Mouse (Mus musculus): ENCODE measurements around the gene Nfkb2.

Gene Nfkb2

DNA sequence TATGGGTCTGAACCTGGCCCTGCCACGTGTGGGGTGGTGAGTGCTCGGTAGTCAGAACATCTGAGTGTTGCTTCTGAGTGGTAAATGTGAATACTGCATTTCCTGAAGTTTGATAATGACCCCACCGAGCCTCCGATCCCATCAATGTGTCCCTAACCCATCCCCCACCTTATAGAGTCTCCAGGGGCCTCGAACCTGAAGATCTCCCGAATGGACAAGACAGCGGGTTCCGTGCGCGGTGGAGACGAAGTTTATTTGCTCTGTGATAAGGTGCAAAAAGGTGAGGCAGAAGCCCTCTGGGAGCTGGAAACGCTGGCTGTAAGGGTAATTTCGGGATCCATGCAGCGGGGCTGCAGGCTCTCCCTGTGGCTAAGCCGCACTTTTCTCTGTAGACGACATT is 3.7 kb downstream of the Nfkb2 start:
- intact Hi-C loops (cut with DNase I): loop anchor here (5.0 kb wide), 1 partner anchor 170 kb away; no protein-coding TSS in a partner anchor

DNA sequence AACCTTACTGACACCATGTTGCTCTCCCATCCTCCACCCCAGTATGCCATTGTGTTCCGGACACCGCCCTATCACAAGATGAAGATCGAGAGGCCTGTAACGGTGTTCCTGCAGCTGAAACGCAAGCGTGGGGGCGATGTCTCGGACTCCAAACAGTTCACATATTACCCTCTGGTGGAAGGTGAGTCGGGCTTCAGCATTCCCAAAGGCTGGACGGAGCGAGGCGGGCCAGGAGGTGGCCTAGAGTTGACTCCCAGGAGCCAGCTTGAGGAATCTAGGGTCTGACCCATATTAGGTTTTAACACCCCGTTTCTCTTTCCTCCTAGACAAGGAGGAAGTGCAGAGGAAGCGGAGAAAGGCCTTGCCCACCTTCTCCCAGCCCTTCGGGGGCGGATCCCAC is 4.2 kb downstream of the Nfkb2 start:
- intact Hi-C loops (cut with DNase I): loop anchor here (5.0 kb wide), 1 partner anchor 171 kb away; no protein-coding TSS in a partner anchor

DNA sequence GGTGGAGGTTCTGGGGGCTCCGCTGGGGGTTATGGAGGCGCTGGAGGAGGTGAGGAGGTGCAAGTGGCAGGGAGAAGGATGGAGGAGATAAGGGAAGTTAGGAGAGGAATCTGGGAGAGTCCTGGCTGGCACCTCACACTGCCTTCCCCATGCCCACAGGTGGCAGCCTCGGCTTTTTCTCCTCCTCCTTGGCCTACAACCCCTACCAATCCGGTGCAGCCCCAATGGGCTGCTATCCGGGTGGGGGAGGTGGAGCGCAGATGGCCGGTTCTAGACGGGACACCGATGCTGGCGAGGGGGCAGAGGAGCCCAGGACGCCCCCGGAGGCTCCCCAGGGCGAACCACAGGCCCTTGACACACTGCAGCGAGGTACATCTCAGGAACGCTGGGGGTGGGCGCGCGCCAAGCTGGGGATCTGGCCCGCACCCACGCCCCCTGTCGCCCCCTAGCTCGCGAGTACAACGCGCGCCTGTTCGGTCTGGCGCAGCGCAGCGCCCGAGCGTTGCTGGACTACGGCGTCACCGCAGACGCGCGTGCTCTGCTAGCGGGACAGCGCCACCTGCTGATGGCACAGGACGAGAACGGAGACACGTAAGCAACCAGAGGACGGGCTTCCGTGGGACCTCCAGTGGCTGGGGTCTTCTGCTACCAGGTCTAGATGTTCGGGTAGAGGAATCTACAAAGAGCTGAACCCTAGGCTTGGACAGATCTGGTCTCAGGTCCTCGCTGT is 4.8 kb downstream of the Nfkb2 start:
- intact Hi-C loops (cut with DNase I): loop anchor here (5.0 kb wide), 1 partner anchor 172 kb away; no protein-coding TSS in a partner anchor

DNA sequence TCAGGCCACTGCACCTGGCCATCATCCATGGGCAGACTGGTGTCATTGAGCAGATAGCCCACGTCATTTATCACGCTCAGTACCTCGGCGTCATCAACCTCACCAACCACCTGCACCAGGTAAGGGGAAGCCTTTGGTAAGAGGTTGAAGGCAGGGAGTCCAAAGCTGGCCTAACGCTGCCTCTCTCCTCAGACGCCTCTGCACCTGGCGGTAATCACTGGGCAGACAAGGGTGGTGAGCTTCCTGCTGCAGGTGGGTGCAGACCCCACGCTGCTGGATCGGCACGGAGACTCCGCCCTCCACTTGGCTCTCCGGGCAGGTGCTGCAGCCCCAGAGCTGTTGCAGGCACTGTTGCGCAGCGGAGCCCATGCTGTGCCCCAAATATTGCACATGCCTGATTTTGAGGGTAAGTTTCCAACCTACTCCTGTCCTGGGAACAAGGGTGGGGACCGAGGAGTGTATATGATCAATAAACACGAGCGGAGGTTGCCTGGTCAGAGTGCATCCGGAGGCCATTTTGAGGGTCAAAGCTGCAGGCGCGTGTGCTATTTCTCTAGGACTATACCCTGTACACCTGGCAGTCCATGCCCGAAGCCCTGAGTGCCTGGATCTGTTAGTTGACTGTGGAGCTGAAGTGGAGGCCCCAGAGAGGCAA is 5.7 kb downstream of the Nfkb2 start:
- intact Hi-C loops (cut with DNase I): loop anchor here (5.0 kb wide), 1 partner anchor 172 kb away; no protein-coding TSS in a partner anchor

DNA sequence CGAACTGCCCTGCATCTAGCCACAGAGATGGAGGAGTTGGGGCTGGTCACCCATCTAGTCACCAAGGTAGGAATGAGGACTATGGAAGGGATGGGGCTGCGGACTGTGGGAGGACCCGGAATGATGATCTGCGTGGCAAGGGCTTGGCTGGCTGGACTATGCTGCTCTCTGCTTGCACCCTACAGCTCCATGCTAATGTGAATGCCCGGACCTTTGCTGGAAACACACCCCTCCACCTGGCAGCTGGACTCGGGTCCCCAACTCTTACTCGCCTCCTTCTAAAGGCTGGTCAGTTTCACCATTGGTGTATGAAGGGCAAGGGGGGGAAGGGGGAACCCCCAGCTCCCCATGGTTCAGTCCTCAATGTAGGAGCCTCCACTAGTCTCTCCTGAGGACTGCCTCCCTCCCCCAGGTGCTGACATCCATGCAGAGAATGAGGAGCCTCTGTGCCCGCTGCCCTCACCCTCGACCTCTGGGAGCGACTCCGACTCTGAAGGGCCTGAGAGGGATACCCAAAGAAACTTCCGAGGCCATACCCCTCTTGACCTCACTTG is 6.3 kb downstream of the Nfkb2 start:
- intact Hi-C loops (cut with DNase I): no loop called here

DNA sequence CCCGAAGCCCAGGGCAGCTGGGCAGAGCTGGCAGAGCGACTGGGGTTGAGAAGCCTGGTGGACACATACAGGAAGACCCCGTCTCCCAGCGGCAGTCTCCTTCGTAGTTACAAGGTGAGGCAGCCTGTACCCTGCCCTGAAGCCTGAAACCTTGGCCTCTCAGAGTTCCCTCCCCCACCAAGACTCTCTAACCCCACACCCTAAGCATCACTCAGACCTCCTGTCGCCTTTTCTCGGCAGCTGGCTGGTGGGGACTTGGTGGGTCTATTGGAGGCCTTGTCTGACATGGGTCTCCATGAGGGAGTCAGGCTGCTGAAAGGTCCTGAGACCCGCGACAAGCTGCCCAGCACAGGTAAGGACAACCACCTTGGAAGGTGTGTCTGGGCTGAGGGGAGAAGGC is 7.2 kb downstream of the Nfkb2 start:
- intact Hi-C loops (cut with DNase I): no loop called here

DNA sequence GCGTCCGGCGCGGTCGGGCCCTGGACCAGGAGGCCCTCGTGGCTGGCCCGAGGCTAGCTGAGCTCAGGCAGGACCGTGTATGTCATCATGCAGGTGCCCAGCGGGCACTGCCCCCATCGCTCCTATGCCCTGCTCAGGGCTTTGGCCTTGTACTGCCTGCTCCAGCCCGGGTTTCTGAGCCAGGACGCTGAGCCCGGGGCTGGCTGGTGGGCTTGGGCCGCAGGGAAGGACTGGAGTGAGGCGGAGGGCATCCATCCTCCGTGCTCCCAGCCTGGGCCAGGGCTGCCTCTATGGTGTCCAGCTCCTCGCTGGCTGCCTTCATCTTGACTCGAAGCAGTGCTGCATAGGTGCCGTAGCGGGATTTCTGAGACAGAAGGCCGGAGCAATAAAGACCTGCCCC is 8.4 kb downstream of the Nfkb2 start:
- intact Hi-C loops (cut with DNase I): no loop called here

DNA sequence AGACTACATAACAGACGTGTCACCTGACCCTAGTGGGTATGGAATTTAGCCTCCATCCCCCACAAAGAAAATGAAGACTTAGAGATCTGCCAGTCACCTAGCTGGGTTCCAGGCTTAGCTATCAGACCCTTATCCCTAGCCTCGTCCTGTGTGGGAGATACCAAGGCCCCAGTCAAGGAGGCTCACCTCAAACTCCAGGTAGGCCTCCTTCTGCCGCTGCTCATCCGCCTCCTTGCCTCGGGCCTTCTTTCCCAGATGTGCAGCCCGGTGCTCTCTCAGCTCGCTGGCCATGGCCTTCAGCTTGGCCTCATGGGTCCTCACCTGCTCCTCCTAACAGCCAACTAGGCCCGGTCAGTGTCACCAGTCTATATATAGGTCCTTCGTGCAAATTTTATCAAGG is 9.0 kb downstream of the Nfkb2 start:
- intact Hi-C loops (cut with DNase I): no loop called here

DNA sequence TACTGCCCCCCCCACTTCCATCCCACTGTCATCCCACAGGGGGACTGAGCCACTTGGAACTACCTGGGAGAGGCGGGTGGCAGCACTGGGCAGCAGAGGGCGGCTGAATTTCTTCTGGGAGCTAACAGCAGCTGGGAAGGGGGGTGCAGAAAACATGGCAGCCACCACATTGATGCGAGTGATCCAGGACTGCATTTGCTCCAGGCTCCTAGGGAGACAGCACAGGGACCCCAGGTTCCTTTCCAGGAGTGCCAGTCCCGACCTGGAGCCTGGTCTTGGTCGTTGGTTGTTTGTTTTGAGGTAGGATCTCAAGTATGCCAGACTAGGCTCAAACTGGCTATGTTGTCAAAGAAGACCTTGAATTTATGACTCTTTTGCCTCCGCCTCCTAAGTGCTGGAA is 9.5 kb downstream of the Nfkb2 start:
- intact Hi-C loops (cut with DNase I): no loop called here

DNA sequence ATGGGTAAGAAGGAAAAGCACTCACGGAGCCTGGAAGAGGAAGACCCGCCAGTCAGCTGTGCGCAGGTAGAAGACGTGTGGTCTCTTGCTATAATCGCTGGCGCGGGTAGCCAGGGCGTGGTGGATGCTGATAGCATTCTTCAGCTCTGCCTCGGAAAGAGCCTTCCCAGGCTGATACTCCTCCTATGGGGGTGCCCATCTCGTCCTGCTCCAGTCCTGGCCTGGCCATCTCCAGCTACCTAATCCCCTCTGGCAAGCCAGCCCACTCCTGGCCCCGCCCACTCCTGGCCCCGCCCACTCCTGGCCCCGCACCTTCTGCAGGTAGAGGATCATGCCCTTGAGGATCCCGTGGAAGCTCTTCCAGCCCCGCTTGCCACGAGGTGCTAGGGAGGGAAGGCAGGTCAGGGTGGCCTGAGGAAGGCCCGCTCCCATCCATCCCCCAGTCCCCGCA is 10.1 kb downstream of the Nfkb2 start:
- intact Hi-C loops (cut with DNase I): no loop called here

DNA sequence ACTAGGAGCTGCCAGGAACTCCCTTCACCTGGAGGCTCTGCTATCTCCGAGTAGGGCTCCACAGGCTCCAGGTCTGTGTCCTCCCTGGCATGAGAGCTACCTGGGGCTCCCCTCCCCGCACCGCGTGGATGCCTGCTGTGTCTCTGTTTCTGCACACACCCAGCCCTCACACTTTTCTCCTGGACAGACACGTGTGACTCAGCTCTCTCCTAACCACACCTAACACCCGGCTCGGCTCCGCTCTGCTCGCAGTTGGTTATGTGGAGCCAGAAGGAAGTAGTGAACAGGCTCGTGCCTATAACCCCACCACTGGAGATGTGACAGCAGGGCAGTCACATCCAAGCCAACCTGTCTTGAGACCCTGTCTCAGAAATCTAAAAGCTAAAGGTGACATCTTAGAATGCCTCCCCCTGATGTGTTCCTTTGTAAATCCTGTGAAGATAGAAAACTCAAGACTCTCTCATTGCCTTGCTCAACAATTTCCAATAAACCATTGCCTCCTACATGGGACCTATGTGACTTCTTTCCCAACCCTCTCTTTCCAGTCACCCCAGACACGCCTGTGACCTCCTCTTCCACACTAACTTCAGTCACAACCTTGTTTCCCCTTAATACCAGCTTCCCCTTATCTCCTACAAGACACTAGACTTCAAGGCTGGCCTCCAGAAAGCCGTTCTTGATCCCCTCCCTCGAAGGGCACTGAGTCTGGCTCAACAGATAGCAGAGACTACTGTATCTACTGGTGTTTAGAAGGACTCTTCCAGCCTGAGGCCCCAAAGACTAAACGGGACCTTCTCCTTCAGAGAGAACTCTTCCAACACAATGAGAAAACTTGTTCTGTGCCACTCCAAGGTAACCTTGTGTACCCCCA is 11.0 kb downstream of the Nfkb2 start:
- intact Hi-C loops (cut with DNase I): no loop called here

DNA sequence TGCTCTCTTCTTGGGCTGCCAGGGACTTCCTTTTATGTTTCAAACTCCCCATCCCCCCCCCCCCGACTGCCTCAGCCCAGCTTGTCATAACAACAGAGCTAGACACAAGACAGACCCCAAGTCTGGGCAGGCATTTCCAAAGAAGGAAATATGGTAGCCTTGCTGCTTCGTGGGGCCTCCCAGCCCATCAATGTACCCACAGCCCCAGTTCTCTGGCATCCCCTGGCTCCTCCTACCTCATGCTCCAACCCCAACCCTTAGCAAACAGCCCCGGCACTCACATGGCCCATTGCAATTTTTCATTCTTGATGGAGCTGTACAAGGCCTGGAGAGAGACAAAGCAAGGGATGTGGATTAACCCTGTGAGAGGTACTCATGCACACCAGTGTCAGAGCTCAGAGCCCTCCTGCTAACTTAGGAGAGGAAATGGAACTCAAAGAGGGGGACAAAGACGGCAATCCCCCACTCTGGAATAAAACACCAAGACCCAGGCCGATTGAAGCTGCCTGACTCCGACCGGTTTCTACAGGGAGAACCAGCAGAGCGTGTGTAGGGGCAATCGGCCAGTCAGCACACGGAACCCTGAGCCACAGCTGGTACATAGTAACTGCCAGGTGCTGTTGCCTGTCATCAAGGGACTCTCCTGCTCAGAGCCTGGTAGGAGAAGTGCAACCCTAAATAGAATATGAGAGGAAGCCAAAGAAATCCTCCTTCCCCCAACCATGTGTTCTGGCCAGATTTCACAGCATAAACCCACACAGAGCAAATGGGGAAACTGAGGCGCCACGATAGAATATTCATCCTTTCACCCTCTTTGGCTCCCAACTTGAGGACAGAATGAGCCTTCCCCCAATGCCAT is 11.9 kb downstream of the Nfkb2 start:
- intact Hi-C loops (cut with DNase I): no loop called here

DNA sequence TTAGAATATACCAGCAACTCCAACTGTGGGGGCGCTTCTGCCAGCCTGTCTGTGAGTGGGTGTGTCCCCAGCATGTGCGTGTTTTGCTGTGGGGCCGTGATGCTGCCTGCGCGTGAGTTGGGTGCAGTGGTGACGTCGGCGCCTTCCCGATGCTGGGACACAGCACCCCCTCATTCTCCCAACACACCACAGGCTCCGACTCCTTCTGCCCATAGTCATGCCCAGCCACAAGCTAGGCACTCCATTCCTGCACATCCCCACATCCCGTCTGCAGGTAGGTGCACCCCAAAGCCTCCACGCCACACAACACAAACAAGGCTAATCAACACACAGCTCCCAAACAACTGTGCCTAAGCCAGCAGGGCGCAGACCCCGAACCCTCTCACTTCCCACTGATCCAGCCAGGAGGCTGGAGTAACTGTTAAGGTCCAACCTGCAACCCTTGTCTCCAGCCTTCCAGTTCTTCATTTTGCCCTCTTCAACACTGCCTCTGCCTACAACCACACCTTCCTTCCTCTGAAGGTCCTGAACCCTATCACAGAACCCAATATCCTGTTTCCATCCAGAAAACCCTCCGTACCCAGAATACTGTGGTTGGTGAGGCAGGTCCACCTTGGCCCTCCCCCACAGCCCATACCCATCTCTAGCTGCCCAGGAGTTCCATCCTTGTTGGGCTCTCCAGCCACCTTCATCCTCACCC is 12.9 kb downstream of the Nfkb2 start:
- intact Hi-C loops (cut with DNase I): no loop called here

DNA sequence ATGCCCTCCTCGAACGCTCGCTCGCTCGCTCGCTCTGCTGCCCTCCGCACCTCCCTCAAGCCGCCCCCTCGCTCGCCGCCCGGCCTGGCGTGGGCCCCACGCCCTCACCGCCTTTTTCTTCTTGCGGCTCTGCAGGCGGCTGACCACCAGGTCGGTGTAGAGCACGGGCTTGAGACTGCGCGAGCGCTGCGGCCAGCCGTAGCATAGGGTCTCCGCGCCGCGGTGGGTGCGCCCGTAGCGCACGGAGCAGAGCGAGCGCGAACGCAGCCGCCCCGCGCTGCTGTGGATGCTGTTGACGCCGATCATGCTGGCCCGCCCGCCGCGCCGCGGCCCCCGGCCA is 13.4 kb downstream of the Nfkb2 start:
- intact Hi-C loops (cut with DNase I): no loop called here

DNA sequence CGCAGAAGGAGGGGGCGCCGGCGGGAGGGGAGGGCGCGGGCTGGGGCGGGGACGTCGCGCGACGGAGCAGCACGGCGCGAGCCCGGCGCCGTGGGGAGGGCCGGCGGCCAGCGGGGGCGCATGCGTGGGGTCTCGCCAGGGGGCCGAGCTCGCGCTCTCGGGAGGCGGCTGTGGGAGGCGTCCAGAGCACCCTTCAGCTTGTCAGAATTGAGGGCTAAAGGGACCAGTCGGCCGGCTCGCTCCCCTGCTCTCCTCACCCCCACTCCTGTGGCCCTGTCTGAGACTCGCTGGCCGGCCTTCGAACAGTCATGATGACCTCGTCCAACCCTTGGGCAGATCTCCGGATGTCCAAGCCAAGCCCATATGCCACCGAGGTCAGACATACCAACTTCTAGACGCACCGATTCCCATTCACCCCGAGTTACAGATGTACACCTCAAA is 13.9 kb downstream of the Nfkb2 start:
- intact Hi-C loops (cut with DNase I): no loop called here

DNA sequence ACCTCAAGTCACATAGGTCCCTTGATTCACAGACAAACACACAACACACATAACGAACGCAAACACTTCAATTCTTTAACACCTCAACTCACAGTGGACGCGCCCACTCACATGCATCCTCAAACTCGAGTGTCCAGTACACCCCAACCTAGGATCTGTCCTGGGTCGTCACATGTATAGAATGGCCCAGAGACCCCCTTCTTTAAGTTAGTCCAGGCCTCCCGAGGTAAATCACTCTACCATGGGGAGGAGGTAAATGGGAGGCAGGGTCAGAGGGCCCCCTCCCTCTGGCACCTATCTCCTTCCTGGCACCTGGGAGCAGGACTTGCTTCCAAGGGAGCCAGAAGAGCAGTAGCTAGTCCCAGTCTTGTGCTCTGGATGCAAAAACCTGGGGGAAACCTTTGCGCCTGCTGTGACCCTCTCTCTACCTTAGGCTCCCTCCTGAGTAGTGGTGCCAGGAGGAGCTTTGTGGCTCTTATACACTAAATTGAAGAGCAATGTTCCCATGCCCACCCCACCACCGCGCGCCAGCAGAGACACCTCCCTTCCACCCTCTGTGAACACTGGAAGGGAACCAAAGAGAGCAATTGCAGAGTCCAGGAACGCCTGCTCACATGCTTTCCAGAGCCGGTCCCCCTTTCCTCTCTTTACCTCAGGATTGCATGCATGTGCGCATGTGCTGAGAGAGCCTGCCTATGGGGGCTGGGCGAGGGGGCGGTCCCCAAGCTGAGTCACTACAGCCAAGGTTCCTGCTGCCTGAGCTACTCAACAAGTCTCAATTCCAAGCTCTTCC is 14.7 kb downstream of the Nfkb2 start:
- intact Hi-C loops (cut with DNase I): no loop called here

DNA sequence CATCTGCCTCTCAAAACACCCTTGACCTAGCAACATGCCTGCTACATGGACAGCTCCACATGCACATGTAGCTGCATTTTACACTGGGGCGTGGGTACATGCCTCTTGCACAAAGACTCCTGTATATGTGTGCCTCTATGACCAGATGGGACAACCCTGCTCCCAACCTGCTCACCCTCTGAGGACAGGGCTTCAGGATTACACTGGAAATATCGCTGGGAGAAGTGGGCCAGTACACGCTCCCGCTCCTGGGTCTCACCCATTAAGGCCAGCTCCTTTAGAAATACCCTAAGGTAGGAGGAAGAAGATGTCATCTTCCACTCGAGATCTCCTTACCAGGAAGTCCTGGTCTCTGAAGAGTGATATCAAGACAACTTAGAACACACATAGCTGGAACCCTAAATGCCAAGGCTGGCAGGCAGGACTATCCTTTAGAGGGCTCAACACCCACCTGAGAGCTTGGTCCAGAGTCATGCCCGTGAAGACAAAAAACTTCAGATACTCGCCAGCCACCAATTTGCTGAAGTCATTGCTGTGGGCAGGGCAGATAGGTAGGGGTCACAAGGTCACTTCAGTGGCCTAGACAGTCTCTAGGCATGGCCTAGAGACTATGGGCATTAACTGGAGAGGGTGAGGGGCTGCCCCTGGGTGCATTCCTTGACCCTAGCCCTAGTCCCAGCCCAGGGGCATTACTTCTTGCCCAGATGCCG is 16.1 kb downstream of the Nfkb2 start:
- intact Hi-C loops (cut with DNase I): no loop called here

DNA sequence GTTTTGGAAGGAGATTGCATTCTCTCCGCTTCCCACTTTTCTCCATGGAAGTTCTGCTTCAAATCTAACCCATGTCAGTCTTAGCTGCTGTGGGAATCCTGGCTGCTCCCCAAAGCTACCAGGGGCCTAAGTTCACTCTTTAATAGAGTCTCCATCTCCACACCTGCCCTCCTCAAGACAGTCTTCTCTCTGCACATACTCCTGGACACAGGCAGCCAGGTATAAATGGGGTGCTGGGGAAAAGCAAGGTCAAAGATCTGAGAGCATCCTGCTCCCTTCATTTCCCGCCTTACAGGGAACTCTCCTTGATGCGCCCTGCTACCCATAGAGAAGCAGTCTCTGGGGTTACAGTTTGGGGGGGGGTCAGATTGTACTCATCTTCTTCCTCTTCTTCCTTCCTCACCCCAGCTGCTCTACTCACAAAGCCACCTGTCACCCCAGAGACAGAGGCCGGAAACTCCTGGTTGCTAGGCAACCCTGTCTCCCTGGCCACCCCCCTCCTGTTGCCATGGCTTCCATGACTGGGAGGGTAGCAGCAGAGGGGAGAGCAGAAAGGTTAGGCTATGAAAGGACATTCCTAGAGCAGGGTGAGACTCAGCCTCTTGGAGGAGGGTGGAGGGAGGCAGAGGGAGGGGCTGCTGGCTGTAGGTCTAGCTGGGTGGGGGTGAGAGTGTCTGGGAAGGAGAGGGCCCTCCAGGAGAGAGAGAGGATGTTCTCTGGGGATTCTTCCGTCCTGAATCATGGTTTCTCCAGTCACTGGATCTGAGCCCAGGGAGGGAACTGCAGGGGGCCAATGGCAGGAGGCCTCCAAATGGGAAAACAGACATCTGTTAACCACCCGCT is 17.2 kb downstream of the Nfkb2 start:
- intact Hi-C loops (cut with DNase I): no loop called here
